Mouse (Mus musculus) liver, postnatal 0 days (tissue): ENCODE measurements around the gene Trim17.

ENCODE experiments used
- CTCF ChIP-seq: sonication (generic); IDR thresholded peaks from 2 replicates; pipeline ENCODE4 v1.5.1; 2016; ENCODE audit warnings: antibody characterized with exemption, low read depth
- EP300 ChIP-seq: IDR thresholded peaks from 2 replicates; pipeline ENCODE4 v1.6.1; 2016; ENCODE audit warnings: antibody characterized with exemption, low read depth, mild to moderate bottlenecking

DNA sequence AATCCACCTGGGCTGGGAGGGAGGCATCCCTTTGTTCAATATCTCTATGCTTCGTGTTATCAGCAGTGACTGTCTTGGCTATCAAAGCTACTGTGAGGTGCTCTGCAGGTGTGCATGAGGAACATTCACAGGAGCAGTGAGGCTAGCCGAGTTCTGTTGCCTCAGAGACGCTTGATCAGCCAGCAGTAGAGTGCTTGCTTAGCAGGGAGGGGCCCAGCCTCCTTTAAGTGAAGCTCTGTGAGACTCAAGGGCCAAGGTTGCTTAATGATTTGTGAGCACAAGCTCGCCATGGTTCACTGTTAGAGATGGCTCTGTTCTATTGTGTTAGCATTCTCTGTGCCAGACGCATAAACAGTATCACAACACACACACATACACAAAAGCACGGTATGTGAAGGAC is 15.2 kb downstream of the Trim17 start:
- no peak for TF ChIP-seq CTCF
- TF ChIP-seq EP300 = no peak
